Mouse (Mus musculus) brain, embryonic 14.5 days (tissue): Measurements from ENCODE around the gene Itga6.
"Not testable (repeated sequence)": the region's sequence is repeated elsewhere in the genome, so short reads cannot be mapped to it uniquely, and the experiment has no call there.

Experiments
- CTCF ChIP-seq: fragments of 200-500 bp; IDR thresholded peaks from 2 replicates; pipeline ENCODE4 v1.5.1; 2012; ENCODE audit warnings: inconsistent platforms, mild to moderate bottlenecking, moderate library complexity, borderline replicate concordance; ENCODE audit not compliant: insufficient read depth, insufficient read length; ENCODE audit errors: extremely low read depth
- POLR2A ChIP-seq: fragments of 200-500 bp; IDR thresholded peaks from 2 replicates; pipeline ENCODE4 v1.6.1; 2012; ENCODE audit warnings: mild to moderate bottlenecking, inconsistent platforms, borderline replicate concordance; ENCODE audit not compliant: poor library complexity, insufficient read depth, insufficient read length, severe bottlenecking; ENCODE audit errors: extremely low read depth

DNA sequence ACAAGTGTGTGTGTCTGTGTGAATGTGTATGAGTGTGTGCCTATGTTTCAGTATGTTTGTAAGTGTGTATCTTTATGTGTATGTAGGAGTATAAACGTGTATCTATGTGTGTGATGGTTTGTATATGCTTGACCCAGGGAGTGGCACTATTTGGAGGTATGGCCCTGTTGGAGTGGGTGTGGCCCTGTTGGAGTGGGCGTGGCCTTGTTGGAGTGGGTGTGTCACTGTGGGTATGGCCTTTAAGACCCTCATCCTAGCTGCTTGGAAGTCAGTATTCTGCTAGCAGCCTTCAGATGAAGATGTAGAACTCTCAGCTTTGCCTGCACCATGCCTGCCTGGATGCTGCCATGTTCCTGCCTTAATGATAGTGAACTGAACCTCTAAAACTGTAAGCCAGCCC, 24.9 kb upstream of the Itga6 start:
- not testable (repeated sequence) for TF ChIP-seq CTCF, POLR2A
